Mouse (Mus musculus) forebrain, embryonic 14.5 days (tissue): ENCODE data around the gene Olfr603. TPM values are rescaled to one million over a fixed set of nuclear protein-coding genes. Genes with fewer than 3 reads are reported as not detected.
"Not testable (repeated sequence)": the region's sequence is repeated elsewhere in the genome, so short reads cannot be mapped to it uniquely, and the experiment has no call there.

Experiments
- ATAC-seq: fragments of 200-750 bp; cut with Nextera tagmentation; 2 replicates; pipeline ENCODE4 v1.8.0; 2017; ENCODE audit warnings: mild to moderate bottlenecking, moderate library complexity
- DNase-seq: peaks from one replicate; pipeline ENCODE4 v3.0.0-alpha.2; 2015; ENCODE audit warnings: low spot score
- H3K27ac ChIP-seq: fragments of 300-500 bp; sonication (generic); 2 replicates; pipeline ENCODE4 v1.5.1; 2014; ENCODE audit warnings: low read depth, mild to moderate bottlenecking, control low read depth, low read length, moderate library complexity
- H3K27me3 ChIP-seq: fragments of 300-500 bp; sonication (generic); replicated peaks from 2 replicates; pipeline ENCODE4 v1.6.1; 2014; ENCODE audit warnings: low read length, control low read depth, mixed read lengths; ENCODE audit not compliant: control insufficient read depth, insufficient read depth
- H3K36me3 ChIP-seq: fragments of 300-500 bp; sonication (generic); 2 replicates; pipeline ENCODE4 v1.6.1; 2014; ENCODE audit warnings: low read length, control low read depth; ENCODE audit not compliant: control insufficient read depth, insufficient read depth
- H3K4me1 ChIP-seq: fragments of 300-500 bp; sonication (generic); 2 replicates; pipeline ENCODE4 v1.6.1; 2014; ENCODE audit warnings: antibody characterized with exemption, low read length, control low read depth; ENCODE audit not compliant: control insufficient read depth, insufficient read depth
- H3K4me2 ChIP-seq: fragments of 300-500 bp; sonication (generic); 2 replicates; pipeline ENCODE4 v1.6.1; 2014; ENCODE audit warnings: mild to moderate bottlenecking, control low read depth, low read length
- H3K4me3 ChIP-seq: fragments of 300-500 bp; sonication (generic); 2 replicates; pipeline ENCODE4 v1.5.1; 2014; ENCODE audit warnings: low read depth, low read length, control low read depth
- H3K9ac ChIP-seq: fragments of 300-500 bp; sonication (generic); 2 replicates; pipeline ENCODE4 v1.6.1; 2014; ENCODE audit warnings: mild to moderate bottlenecking, low read length, control low read depth, moderate library complexity
- H3K9me3 ChIP-seq: fragments of 300-500 bp; sonication (generic); replicated peaks from 2 replicates; pipeline ENCODE4 v1.6.1; 2016; ENCODE audit warnings: low read length, control low read depth, mixed read lengths; ENCODE audit not compliant: control insufficient read depth
- WGBS: fragments of 180-500 bp; shearing (Covaris S2); extraction: QIAGEN DNeasy Blood & Tissue Kit; methylation state at CpG from one replicate; pipeline ENCODE4 v1.1.7; 2014; 5-methylcytosine and 5-hydroxymethylcytosine counted together
- polyA plus RNA-seq: library from polyadenylated mRNA; unstranded; fragments of >200 nt; fragmentation: Nextera tagmentation; extraction: Ambion mirVana; gene quantifications from 2 replicates; pipeline ENCODE4 v1.2.1, GENCODE M21; 2014

Gene Olfr603
- polyA plus RNA-seq, result not detected in 2 replicates

DNA sequence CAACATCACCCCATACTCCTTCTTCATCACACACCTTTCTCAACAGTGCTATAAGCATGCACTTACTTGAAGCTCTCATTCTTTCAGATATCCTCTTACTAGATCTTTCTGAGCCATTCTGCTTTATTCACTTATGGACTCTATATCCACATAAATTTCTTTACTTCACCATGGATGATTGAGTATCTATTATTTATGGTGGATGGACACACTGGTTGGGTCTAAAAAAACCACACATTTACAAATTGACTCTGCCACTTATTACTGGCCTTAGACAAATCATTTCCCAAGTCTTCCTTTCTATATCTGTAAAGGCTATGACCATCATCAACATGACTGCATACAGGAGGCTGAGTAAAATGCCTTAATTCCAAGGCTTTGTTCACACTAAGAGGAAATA, at the start of gene Olfr603:
Gene Olfr603 (minus strand): TSS at position 101 of the 400 bp plus-strand sequence.
- H3K4me1 ChIP-seq, result no peaks in the 10 kb centered on the region
- H3K9me3 ChIP-seq, result no peaks in the 10 kb centered on the region
- H3K27me3 ChIP-seq, result no peaks in the 10 kb centered on the region
- DNase-seq (no peak), ATAC-seq (no peak)
- H3K27ac ChIP-seq, result no peak within 1 kb of the TSS
- H3K4me2 ChIP-seq, result no peak within 1 kb of the TSS
- H3K9ac ChIP-seq, result no peak within 1 kb of the TSS
- no peak within 1 kb of the TSS for H3K4me3 ChIP-seq
- no peaks in the 10 kb centered on the region for H3K36me3 ChIP-seq

DNA sequence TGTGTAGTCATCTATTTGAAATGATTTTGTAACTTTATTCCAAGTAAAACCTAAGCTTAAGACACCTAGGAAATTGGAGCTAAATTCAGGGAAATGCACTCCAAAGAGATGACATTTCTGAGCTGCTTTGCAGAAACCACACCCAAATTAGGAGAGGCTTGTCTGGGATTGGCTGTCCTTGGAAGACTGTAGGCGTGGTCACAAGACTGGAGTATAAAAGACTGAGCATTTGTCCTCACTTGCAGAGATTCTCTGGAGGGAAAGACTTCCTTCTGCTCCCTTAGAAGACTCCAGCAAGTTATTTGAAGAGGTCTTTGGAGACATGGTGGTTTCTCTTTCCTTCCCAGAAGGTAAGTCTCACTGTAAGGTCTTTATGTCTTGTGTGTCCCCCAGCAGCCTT, 28.8 kb upstream of the Olfr603 start, which contains the start of gene Usp17lc:
Gene Usp17lc (plus strand): TSS at position 301 of the 400 bp plus-strand sequence.
- H3K27ac ChIP-seq, H3K4me3 ChIP-seq, H3K9me3 ChIP-seq, DNase-seq, ATAC-seq, H3K27me3 ChIP-seq, H3K4me1 ChIP-seq, H3K36me3 ChIP-seq, H3K4me2 ChIP-seq, H3K9ac ChIP-seq: not testable (repeated sequence)
- WGBS, result 31% methylated on average over 1 of the region's 1 CpGs

DNA sequence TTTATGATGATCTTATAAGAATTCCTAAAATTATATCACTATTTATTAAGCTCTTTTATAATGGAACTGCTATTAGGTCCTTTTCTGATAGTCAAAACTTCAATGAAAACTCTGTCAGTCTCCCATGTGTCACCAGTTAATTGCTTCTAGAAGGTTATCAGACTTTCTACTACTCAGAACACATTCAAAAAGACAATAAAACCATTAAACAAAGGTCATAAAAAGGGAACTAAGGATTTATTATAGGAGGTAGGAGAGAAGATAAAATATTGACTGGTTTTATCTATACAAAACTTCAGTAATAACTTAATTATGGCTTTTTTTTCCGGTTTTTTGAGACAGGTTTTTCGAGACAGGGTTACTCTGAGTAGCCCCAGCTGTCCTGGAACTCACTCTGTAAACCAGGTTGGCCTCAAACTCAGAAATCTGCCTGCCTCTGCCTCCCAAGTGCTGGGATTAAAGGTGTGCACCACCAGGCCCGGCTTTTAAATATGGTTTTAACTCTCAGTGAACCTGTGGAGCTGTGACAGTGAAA, 20.6 kb upstream of the Olfr603 start:
- not testable (repeated sequence) for DNase-seq, H3K36me3 ChIP-seq, ATAC-seq, H3K4me1 ChIP-seq, H3K9ac ChIP-seq, H3K9me3 ChIP-seq, H3K27ac ChIP-seq, H3K4me2 ChIP-seq, H3K27me3 ChIP-seq, H3K4me3 ChIP-seq
- 77% methylated on average over 3 of the region's 3 CpGs for WGBS

DNA sequence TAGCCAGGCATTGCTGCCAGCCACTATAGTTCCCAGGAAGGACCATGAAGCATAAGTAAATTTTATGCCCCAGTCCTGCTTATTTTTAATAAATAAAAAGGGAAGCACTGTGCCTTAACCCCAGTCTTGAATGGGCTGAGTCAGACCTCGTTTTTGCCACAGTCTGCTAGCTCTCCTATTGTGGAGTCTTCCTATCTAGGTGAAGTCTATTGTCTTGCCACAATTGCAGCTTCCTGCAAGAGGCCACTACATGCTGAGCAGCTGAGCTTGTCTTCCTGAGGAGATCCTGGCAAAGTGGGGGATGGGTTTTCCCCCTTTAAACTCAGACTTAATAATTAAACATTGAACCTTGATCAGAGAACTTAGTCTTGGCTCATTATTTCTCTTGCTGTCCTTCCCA, 13.0 kb upstream of the Olfr603 start:
- H3K4me3 ChIP-seq, result no peak overlapping the region

DNA sequence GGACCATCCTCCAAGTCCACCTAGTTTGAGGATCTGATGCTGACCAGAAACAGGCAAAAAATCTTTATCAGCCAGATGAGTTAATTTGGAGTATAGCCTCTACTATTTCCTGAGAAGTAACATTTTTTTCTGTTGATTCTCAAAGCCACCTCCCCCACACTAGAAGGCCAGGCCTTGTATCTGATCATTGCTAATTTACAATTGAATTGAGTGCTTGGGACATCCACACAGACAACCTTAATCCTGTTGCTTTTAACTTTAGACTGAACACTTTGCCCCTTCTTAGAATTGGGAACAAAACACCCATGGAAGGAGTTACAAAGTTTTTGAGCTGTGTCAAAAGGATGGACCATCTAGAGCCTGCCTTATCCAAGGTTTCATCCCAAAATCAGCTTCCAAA, 11.8 kb upstream of the Olfr603 start:
- no peak for DNase-seq
- Histone ChIP-seq H3K4me1 (no peaks in the 10 kb centered on the region), H3K9me3 (no peaks in the 10 kb centered on the region), H3K4me2 (no peak overlapping the region), H3K36me3 (no peaks in the 10 kb centered on the region), H3K27ac (no peak overlapping the region), H3K27me3 (no peaks in the 10 kb centered on the region), H3K9ac (no peak overlapping the region), H3K4me3 (no peak overlapping the region)
- no peak for ATAC-seq

More for the DNA sequence above, 13.0 kb upstream of the Olfr603 start:
- no peaks in the 10 kb centered on the region for H3K27me3 ChIP-seq
- H3K27ac ChIP-seq, result no peak overlapping the region
- WGBS, result 0% methylated on average over 1 of the region's 1 CpGs
- no peak for ATAC-seq
- no peak for DNase-seq
- no peaks in the 10 kb centered on the region for H3K36me3 ChIP-seq
- H3K4me2 ChIP-seq, result no peak overlapping the region
- H3K9ac ChIP-seq, result no peak overlapping the region
- H3K9me3 ChIP-seq, result no peaks in the 10 kb centered on the region
- no peaks in the 10 kb centered on the region for H3K4me1 ChIP-seq

DNA sequence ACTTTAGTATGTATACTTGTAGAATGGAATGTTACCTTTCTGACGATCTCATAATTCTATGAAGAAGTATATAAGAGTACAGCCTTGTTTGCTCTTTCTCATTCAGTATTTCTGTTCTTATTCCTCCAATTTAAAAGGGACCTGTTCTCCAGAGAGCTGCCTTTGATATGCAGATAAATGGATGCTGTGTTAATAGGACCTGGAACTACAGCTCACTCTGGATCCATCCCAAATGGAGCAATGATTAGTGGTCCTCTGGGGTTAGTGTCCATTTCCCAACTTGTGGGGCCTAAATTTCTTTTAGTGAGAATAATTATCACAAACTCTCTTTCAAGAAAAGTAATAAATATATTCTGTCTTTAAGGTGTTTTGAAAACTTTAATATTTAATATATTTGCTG, 23.4 kb downstream of the Olfr603 start, which contains the start of gene Olfr601:
Gene Olfr601 (minus strand): TSS at position 101 of the 400 bp plus-strand sequence.
- no peak for ATAC-seq
- no peak for DNase-seq
- WGBS, result 86% methylated on average over 1 of the region's 1 CpGs
- H3K9me3 ChIP-seq, result no peaks in the 10 kb centered on the region
- no peaks in the 10 kb centered on the region for H3K36me3 ChIP-seq
- H3K4me1 ChIP-seq, result no peaks in the 10 kb centered on the region
- H3K9ac ChIP-seq, result no peak within 1 kb of the TSS
- H3K27ac ChIP-seq, result no peak within 1 kb of the TSS
- H3K4me2 ChIP-seq, result no peak within 1 kb of the TSS
- no peaks in the 10 kb centered on the region for H3K27me3 ChIP-seq
- no peak within 1 kb of the TSS for H3K4me3 ChIP-seq

DNA sequence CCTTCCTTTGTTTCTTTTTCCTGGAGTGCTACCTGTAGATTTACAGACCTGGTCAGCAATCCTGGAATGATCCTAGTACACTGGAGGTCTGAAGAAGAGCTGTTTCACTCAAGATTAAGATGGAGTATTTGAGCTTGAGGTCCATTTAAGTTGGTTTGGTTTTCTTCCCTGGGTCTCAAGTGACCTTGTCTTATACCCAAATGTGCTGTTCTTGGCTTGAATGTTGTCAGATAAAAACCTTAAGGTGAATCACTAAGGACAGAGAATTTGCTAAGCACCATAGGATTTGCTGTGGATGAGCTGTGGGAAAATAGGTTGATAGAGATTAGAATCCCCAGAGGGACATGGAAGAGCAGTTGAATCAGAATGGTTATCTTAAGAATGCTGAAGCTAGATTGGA, 36.4 kb downstream of the Olfr603 start, which contains the start of gene Olfr600:
Gene Olfr600 (minus strand): TSS at position 101 of the 400 bp plus-strand sequence.
- DNase-seq (no peak), ATAC-seq (no peak)
- no peak within 1 kb of the TSS for H3K27ac ChIP-seq
- H3K9ac ChIP-seq, result no peak within 1 kb of the TSS
- no peaks in the 10 kb centered on the region for H3K27me3 ChIP-seq
- H3K36me3 ChIP-seq, result no peaks in the 10 kb centered on the region
- H3K4me3 ChIP-seq, result no peak within 1 kb of the TSS
- H3K9me3 ChIP-seq, result no peaks in the 10 kb centered on the region
- no peak within 1 kb of the TSS for H3K4me2 ChIP-seq
- no peaks in the 10 kb centered on the region for H3K4me1 ChIP-seq

DNA sequence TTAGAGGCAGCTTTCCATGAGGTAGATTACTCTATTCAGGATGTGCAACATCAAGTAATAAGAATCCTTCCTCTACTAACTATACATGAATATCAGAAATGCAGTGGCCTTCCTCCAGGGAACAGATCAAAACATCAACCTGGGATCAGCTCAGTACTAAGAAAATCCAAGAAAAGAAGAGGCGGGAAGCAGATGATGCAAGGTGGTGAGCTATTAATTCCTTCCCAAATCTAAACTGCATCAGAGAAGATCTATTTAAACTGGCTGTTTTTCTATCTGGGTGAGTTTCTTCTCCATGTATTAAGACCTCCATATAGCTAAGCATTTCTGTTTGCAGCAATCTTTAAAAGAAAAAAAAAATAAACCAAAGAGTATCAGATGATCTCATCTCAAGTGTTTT, 50.4 kb downstream of the Olfr603 start, which contains the start of gene Olfr599:
Gene Olfr599 (plus strand): TSS at position 301 of the 400 bp plus-strand sequence.
- H3K4me3 ChIP-seq, result no peak within 1 kb of the TSS
- H3K36me3 ChIP-seq, result no peaks in the 10 kb centered on the region
- DNase-seq, result no peak
- H3K27me3 ChIP-seq, result no peaks in the 10 kb centered on the region
- H3K27ac ChIP-seq, result no peak within 1 kb of the TSS
- ATAC-seq, result no peak
- H3K9ac ChIP-seq, result no peak within 1 kb of the TSS
- H3K4me2 ChIP-seq, result no peak within 1 kb of the TSS
- 88% methylated on average over 1 of the region's 1 CpGs for WGBS
- no peaks in the 10 kb centered on the region for H3K9me3 ChIP-seq
- H3K4me1 ChIP-seq, result no peaks in the 10 kb centered on the region
